Mouse (Mus musculus) lung, embryonic 16.5 days (tissue): Measurements from ENCODE around the gene Fto. TPM values are rescaled to one million over a fixed set of nuclear protein-coding genes. Genes with fewer than 3 reads are reported as not detected.

Experiments
- ATAC-seq: fragments of 200-750 bp; cut with Nextera tagmentation; 2 replicates; pipeline ENCODE4 v1.8.0; 2017; ENCODE audit warnings: low read depth, mild to moderate bottlenecking, moderate library complexity
- H3K27ac ChIP-seq: fragments of 300-500 bp; sonication (generic); 2 replicates; pipeline ENCODE4 v1.5.1; 2014; ENCODE audit warnings: mild to moderate bottlenecking, control low read depth, low read length
- H3K27me3 ChIP-seq: fragments of 300-500 bp; sonication (generic); 2 replicates; pipeline ENCODE4 v1.6.1; 2014; ENCODE audit warnings: low read depth, low read length, mixed read lengths; ENCODE audit not compliant: control insufficient read depth, insufficient read depth
- H3K36me3 ChIP-seq: fragments of 300-500 bp; sonication (generic); 2 replicates; pipeline ENCODE4 v1.6.1; 2014; ENCODE audit warnings: low read length; ENCODE audit not compliant: control insufficient read depth, insufficient read depth
- H3K4me1 ChIP-seq: fragments of 300-500 bp; sonication (generic); replicated peaks from 2 replicates; pipeline ENCODE4 v1.6.1; 2014; ENCODE audit warnings: low read length, mixed read lengths; ENCODE audit not compliant: control insufficient read depth, insufficient read depth
- H3K4me2 ChIP-seq: fragments of 300-500 bp; sonication (generic); 2 replicates; pipeline ENCODE4 v1.6.1; 2014; ENCODE audit warnings: low read depth, low read length, control low read depth
- H3K4me3 ChIP-seq: fragments of 300-500 bp; sonication (generic); 2 replicates; pipeline ENCODE4 v1.5.1; 2014; ENCODE audit warnings: mild to moderate bottlenecking, low read length, control low read depth
- H3K9ac ChIP-seq: fragments of 300-500 bp; sonication (generic); 2 replicates; pipeline ENCODE4 v1.6.1; 2014; ENCODE audit warnings: low read length, control low read depth
- H3K9me3 ChIP-seq: fragments of 300-500 bp; sonication (generic); 2 replicates; pipeline ENCODE4 v1.6.1; 2016; ENCODE audit warnings: low read length; ENCODE audit not compliant: control insufficient read depth
- WGBS: fragments of 180-500 bp; shearing (Covaris S2); extraction: QIAGEN DNeasy Blood & Tissue Kit; methylation state at CpG from one replicate; pipeline ENCODE4 v1.1.7; 2014; 5-methylcytosine and 5-hydroxymethylcytosine counted together
- polyA plus RNA-seq: library from polyadenylated mRNA; unstranded; fragments of >200 nt; fragmentation: Nextera tagmentation; extraction: Ambion mirVana; gene quantifications from 2 replicates; pipeline ENCODE4 v1.2.1, GENCODE M21; 2015

The Fto gene
- polyA plus RNA-seq, 1 experiment from 2014 or later, result 97.2 TPM

DNA sequence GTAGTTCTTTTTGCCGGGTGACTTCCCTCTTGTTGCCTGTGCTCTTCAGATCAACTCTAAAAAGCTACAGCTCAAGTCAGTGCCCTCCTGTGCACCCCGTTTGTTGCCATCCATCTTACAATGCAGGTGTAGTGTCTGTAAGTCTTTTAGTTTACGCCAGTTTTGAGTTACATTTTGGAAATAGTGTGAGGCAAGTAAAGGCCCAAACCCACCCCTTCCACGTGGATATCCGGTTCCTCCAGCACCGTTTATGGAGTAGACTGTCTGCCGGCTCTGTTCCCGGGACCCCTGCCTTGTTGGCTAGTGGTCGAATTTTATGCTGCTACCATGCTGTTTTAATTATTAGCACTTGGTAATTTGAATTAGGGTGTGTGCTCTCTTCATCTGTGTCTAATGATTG, 46.2 kb downstream of the Fto start:
- no peaks in the 10 kb centered on the region for H3K27me3 ChIP-seq
- ATAC-seq, result no peak

DNA sequence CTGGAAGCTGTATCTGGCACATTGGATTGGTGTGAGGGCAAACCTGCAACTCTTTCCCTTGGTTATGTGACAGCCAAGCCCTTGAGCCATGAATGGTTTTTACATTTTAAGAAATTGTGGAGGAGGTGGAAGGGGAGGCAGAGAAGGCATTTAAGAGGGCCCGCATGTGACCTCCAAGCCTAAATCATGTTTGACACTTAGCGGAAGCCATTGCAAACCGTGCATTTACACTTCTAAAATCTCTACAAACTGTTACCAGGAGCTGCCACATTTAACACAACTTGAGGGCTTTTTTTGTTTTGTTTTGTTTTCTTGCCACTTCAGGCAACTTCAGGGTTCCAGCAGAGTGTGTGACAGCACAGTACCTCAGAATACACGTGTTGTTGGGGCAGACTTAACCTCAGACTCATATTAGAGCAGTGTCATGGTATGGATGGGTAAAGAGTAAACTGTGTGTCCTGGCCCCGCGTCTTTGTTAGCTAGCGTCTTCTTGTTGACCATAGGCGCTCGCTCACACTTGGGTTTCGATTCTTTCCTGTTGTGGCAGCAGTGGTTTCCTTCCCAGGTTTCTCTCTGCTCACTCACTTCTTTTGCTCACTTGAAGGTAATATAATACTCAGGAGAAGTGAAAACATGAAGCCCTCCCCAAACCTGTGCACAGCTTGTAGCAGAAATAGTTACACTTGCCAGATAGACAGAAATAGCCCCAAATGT, 47.5 kb downstream of the Fto start:
- no peak overlapping the region for H3K27ac ChIP-seq
- no peak overlapping the region for H3K4me2 ChIP-seq
- H3K4me3 ChIP-seq, result no peak overlapping the region
- no peaks in the 10 kb centered on the region for H3K27me3 ChIP-seq
- no peaks in the 10 kb centered on the region for H3K36me3 ChIP-seq
- no peaks in the 10 kb centered on the region for H3K9me3 ChIP-seq
- peaks cover 9% of the 10 kb centered on the region for H3K4me1 ChIP-seq
- no peak overlapping the region for H3K9ac ChIP-seq
- ATAC-seq, result no peak
- 82% methylated on average over 10 of the region's 10 CpGs for WGBS

More for the DNA sequence above, 46.2 kb downstream of the Fto start:
- no peaks in the 10 kb centered on the region for H3K9me3 ChIP-seq
- no peak overlapping the region for H3K4me3 ChIP-seq
- no peak overlapping the region for H3K27ac ChIP-seq
- WGBS, result 80% methylated on average over 9 of the region's 9 CpGs
- no peak overlapping the region for H3K9ac ChIP-seq
- no peak overlapping the region for H3K4me2 ChIP-seq
- no peaks in the 10 kb centered on the region for H3K36me3 ChIP-seq
- H3K4me1 ChIP-seq, result peaks cover 14% of the 10 kb centered on the region

DNA sequence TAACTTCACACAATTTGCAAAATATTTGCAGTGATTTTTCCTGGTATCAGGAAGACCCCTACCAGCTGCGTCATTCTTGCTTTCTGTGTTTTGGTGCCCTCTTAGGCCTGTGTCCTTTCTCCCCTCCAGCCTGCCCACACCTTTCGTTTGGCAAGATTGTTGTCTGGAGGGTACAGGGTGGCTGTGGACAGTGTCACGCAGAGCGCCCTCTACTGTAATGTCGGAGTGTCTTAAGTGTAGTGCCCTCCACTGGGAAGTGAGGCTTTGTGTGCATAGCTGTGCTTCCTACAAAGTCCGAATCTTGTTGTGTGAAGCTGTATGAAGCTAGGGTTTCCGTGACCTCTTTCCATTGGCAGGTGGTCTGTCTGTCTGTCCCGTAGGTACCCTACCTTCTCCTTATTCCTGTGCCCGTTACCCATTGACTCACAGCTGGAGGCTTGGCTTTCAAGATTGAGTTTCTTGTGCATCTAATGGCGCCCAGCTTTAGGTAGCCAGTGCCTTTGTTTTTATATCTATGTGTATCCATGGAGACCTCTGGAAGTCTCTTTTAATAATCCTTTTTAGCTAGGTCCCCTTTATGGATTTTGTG, 50.0 kb downstream of the Fto start:
- H3K27ac ChIP-seq, result no peak overlapping the region
- no peaks in the 10 kb centered on the region for H3K27me3 ChIP-seq
- no peak overlapping the region for H3K9ac ChIP-seq
- H3K4me1 ChIP-seq, result peaks cover 6% of the 10 kb centered on the region; the same call in 1 of the 2 replicates
- no peak overlapping the region for H3K4me3 ChIP-seq
- no peak overlapping the region for H3K4me2 ChIP-seq
- no peaks in the 10 kb centered on the region for H3K9me3 ChIP-seq
- 89% methylated on average over 10 of the region's 10 CpGs for WGBS
- ATAC-seq, result no peak
- no peaks in the 10 kb centered on the region for H3K36me3 ChIP-seq

DNA sequence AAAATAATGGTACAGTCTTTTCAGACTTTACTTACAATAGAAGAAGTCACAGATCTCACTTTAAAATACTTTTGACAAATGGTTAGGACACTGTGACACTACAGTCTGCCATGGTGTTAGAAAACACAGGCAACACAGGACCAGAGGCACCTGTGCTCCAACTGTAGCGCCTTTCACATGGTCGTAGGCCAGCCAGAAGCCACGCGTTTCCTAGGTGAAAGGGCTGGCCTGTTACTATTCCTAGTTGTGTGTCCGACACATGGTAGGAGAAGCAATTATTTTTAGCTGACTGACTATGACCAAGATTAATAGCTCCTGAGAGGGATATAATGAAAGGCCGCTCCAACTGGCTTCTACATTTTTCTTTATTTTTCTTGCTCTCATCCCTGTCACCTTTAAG, 50.9 kb downstream of the Fto start:
- Histone ChIP-seq H3K4me3 (no peak overlapping the region), H3K4me1 (peaks cover 6% of the 10 kb centered on the region; the same call in 1 of the 2 replicates), H3K27me3 (no peaks in the 10 kb centered on the region), H3K27ac (no peak overlapping the region), H3K36me3 (no peaks in the 10 kb centered on the region), H3K9me3 (no peaks in the 10 kb centered on the region), H3K9ac (no peak overlapping the region), H3K4me2 (no peak overlapping the region)
- 85% methylated on average over 6 of the region's 6 CpGs for WGBS
- no peak for ATAC-seq

DNA sequence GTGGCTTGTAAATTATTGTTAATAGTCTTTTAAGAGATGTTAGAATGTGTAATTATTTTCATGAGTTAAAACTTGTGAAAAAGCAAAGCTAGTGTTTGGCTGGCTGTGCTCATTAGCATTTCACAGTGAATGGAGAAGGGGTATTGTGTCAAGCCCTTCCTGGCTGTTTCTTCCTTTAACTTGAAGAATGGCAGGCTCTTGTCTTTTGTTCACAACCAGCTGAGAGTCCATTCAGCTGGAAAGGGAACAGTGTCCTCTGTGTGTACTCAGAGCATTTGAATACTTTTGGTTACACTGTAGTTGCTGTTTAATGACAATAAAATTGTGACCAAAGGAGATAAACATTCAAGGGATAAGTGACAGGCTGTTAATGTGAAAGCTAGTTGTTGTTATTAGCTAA, 52.5 kb downstream of the Fto start:
- H3K27ac ChIP-seq, result no peak overlapping the region

DNA sequence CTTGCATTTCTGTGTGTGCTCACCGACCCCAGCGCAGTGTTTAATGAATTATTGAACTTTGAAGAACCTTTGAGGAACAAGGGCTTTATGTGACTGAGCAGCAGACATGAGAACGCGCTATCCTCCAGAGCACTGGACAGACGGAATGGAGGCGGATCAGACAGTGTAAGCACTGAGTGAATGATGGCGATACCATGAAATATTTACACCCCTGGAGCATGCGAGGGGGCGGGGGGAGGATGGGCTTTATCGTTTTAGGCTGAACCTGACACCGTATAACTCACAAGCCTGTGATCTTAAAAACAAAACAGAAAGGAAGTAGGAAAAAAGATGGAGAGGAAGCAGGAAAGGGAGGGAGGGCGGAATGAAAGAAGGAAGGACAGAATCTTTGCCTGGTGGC, 57.6 kb downstream of the Fto start:
- WGBS, result 9% methylated on average over 12 of the region's 12 CpGs
- Histone ChIP-seq H3K9me3 (no peaks in the 10 kb centered on the region), H3K4me2 (peak overlapping the region; percentile 4), H3K27ac (no peak overlapping the region), H3K4me3 (peak overlapping the region; percentile 1; the same call in 1 of the 2 replicates), H3K36me3 (no peaks in the 10 kb centered on the region), H3K4me1 (peaks cover 27% of the 10 kb centered on the region), H3K9ac (no peak overlapping the region), H3K27me3 (no peaks in the 10 kb centered on the region)
- ATAC-seq, result peak; percentile 59; the same call in 1 of the 2 replicates

More for the DNA sequence above, 52.5 kb downstream of the Fto start:
- Histone ChIP-seq H3K27me3 (no peaks in the 10 kb centered on the region), H3K4me3 (no peak overlapping the region), H3K36me3 (no peaks in the 10 kb centered on the region), H3K9ac (no peak overlapping the region), H3K9me3 (no peaks in the 10 kb centered on the region), H3K4me1 (peaks cover 6% of the 10 kb centered on the region), H3K4me2 (no peak overlapping the region)
- ATAC-seq, result no peak

DNA sequence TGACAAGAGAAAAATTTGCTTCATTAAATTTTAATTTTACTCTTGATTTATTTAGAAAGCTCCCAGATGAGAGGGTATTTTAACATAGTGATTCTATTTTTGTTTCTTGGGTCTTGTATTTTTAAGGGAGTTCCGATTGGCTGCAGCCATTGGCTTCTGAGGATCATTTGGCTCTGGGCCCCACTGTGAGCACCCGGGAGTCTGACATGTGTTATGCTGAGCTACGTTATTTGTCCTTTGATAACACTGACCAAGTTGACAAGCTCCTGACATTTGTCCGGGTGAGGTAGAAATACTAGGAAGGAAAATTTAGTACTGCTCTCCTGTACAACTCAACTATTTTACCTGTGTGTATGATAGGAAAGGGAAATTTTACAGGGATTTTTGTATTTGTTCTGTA, 58.7 kb downstream of the Fto start:
- H3K36me3 ChIP-seq, result no peaks in the 10 kb centered on the region
- H3K9me3 ChIP-seq, result no peaks in the 10 kb centered on the region
- WGBS, result 25% methylated on average over 4 of the region's 4 CpGs
- no peaks in the 10 kb centered on the region for H3K27me3 ChIP-seq
- ATAC-seq, result no peak
- H3K4me1 ChIP-seq, result peaks cover 38% of the 10 kb centered on the region
- H3K27ac ChIP-seq, result no peak overlapping the region
- no peak overlapping the region for H3K4me2 ChIP-seq
- H3K4me3 ChIP-seq, result no peak overlapping the region
- no peak overlapping the region for H3K9ac ChIP-seq

DNA sequence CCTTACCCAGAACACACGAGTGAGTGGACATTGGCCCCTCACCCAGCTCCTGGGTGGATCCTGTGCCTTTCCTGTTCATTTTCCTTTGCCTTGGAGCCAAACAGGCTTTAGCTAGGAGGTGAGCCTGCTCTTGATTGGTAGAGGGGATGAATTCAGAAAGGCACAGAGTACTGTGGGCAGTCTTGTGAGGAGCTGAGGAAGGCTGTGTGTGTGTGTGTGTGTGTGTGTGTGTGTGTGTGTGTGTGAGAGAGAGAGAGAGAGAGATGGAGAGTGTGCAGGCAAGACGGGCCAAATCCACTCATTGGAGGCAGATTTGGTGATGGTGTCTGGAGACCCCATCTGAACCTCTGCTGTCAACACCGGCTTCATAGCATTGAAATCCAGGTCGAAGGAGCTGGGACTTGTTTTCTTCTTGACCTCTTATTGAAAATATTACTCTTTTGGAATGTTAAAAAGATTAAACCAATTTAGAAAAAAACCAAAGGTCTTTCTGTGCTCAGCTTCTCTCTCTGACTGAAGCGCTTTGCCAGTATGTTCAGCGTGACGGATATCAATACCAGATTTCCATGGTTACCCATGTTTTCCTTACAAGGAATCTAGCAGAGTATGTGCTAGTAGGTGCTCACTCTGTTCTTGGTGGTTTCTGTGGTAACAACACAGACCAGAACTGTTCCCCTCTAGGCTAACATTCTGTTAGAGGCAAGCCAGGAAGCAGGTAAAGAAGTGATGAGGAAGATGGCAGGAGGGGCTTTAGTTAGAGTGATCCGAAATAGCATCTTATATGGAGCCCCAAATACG, 59.7 kb downstream of the Fto start:
- Histone ChIP-seq H3K27ac (no peak overlapping the region), H3K4me2 (no peak overlapping the region), H3K4me3 (no peak overlapping the region), H3K9me3 (no peaks in the 10 kb centered on the region), H3K27me3 (no peaks in the 10 kb centered on the region), H3K9ac (no peak overlapping the region), H3K4me1 (peaks cover 43% of the 10 kb centered on the region), H3K36me3 (no peaks in the 10 kb centered on the region)
- ATAC-seq, result no peak
- 74% methylated on average over 9 of the region's 9 CpGs for WGBS
